Mouse (Mus musculus) testis, postnatal 10 days (tissue): Measurements from ENCODE around the gene Rap1b.

Experiments
- DNase-seq: peaks from one replicate; pipeline ENCODE4 v3.0.0; 2021; ENCODE audit warnings: low spot score

Rap1b gene

GRCm38 (mm10) chr10:117858241-117858640 is 12.4 kb upstream of the Rap1b start:
- DNase-seq, result no peak

GRCm38 (mm10) chr10:117856001-117856720 is 10.3 kb upstream of the Rap1b start:
- DNase-seq, result no peak

- no peak for DNase-seq
These were observed 6.9 kb upstream of the Rap1b start for GRCm38 (mm10) chr10:117852648-117853192.

- DNase-seq, result no peak
These were observed 3.1 kb upstream of the Rap1b start for GRCm38 (mm10) chr10:117848981-117849380.

GRCm38 (mm10) chr10:117846796-117847195 is 961 bp upstream of the Rap1b start:
- no peak for DNase-seq

GRCm38 (mm10) chr10:117846260-117846632 is 411 bp upstream of the Rap1b start:
- no peak for DNase-seq

GRCm38 (mm10) chr10:117844782-117845596 is 846 bp downstream of the Rap1b start:
- DNase-seq, result peak; percentile 75

GRCm38 (mm10) chr10:117844279-117844678 is 1.6 kb downstream of the Rap1b start:
- DNase-seq, result no peak

GRCm38 (mm10) chr10:117843690-117844089 is 2.1 kb downstream of the Rap1b start:
- no peak for DNase-seq

GRCm38 (mm10) chr10:117841765-117842164 is 4.1 kb downstream of the Rap1b start:
- no peak for DNase-seq

- no peak for DNase-seq
These were observed 5.3 kb downstream of the Rap1b start for GRCm38 (mm10) chr10:117840431-117840995.

- DNase-seq, result no peak
These were observed 6.1 kb downstream of the Rap1b start for GRCm38 (mm10) chr10:117839737-117840136.

- DNase-seq, result no peak
These were observed 6.9 kb downstream of the Rap1b start for GRCm38 (mm10) chr10:117838924-117839323.

- no peak for DNase-seq
These were observed 9.5 kb downstream of the Rap1b start for GRCm38 (mm10) chr10:117836354-117836753.

GRCm38 (mm10) chr10:117835453-117835852 is 10.4 kb downstream of the Rap1b start:
- DNase-seq, result no peak

- DNase-seq, result no peak
These were observed 15.0 kb downstream of the Rap1b start for GRCm38 (mm10) chr10:117830797-117831196.

- DNase-seq, result no peak
These were observed 16.2 kb downstream of the Rap1b start for GRCm38 (mm10) chr10:117829472-117830155.

- no peak for DNase-seq
These were observed 16.8 kb downstream of the Rap1b start for GRCm38 (mm10) chr10:117829022-117829421.

- DNase-seq, result no peak
These were observed 17.3 kb downstream of the Rap1b start for GRCm38 (mm10) chr10:117828536-117828935.

GRCm38 (mm10) chr10:117824647-117825046 is 21.2 kb downstream of the Rap1b start:
- no peak for DNase-seq

GRCm38 (mm10) chr10:117824139-117824538 is 21.7 kb downstream of the Rap1b start:
- no peak for DNase-seq

- DNase-seq, result no peak
These were observed 22.5 kb downstream of the Rap1b start for GRCm38 (mm10) chr10:117823321-117823720.
